Mouse (Mus musculus) cortical plate, adult 2 months (tissue): ENCODE measurements around the gene Aagab. TPM values are rescaled to one million over a fixed set of nuclear protein-coding genes. Genes with fewer than 3 reads are reported as not detected.

Source experiments
- H3K27ac ChIP-seq: fragments of 200-500 bp; 2 replicates; pipeline ENCODE4 v1.5.1; 2012; ENCODE audit warnings: low read length, control low read depth, inconsistent platforms; ENCODE audit not compliant: insufficient read depth
- H3K4me1 ChIP-seq: fragments of 200-500 bp; 2 replicates; pipeline ENCODE4 v1.6.1; 2011; ENCODE audit warnings: low read length; ENCODE audit not compliant: control insufficient read depth, insufficient read depth
- H3K4me3 ChIP-seq: fragments of 200-500 bp; 2 replicates; pipeline ENCODE4 v1.5.1; 2011; ENCODE audit warnings: mild to moderate bottlenecking, low read length, control low read depth; ENCODE audit not compliant: insufficient read depth
- CTCF ChIP-seq: fragments of 200-500 bp; IDR thresholded peaks from 2 replicates; pipeline ENCODE4 v1.5.1; 2011; ENCODE audit warnings: mild to moderate bottlenecking, control low read depth, low read length; ENCODE audit not compliant: insufficient read depth; ENCODE audit errors: extremely low read depth
- POLR2A ChIP-seq: fragments of 200-500 bp; IDR thresholded peaks from 2 replicates; pipeline ENCODE4 v1.6.1; 2011; ENCODE audit warnings: mild to moderate bottlenecking, low read length, control low read depth; ENCODE audit not compliant: insufficient read depth; ENCODE audit errors: extremely low read depth
- polyA plus RNA-seq: library from polyadenylated mRNA; depleted of rRNA; stranded (reverse); fragments of >200 nt; gene quantifications from 2 replicates; pipeline ENCODE4 v1.2.3, GENCODE M21; 2012

The Aagab gene
- polyA plus RNA-seq, 1 experiment: 30.7 TPM

DNA sequence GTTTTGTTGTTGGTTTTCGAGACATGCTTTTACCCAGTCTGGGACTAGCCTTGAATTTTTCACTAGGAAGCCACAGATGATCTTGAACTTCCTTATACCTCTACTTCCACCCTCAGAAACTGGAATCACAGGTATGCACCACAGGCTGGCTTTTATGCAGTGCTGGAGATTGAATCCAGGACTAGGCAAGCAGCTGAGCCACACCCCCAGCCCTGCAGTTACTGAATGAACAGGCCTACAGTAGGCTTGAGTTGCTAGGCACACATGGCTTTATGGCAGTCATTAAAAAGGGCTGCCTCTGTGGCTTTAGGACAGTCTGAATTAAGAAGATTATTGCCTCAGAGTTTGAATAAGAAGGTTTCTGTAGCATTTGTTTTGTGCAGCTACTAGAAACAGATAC, 7.4 kb upstream of the Aagab start:
- no peak for TF ChIP-seq CTCF
- TF ChIP-seq POLR2A: no peak
- Histone ChIP-seq H3K4me1 (no peaks in the 10 kb centered on the region; the same call in 1 of the 2 replicates), H3K4me3 (no peak overlapping the region), H3K27ac (no peak overlapping the region)

- Histone ChIP-seq H3K27ac (no peak overlapping the region), H3K4me1 (no peaks in the 10 kb centered on the region; the same call in 1 of the 2 replicates), H3K4me3 (no peak overlapping the region)
- TF ChIP-seq POLR2A (no peak), CTCF (no peak)
Measured at GRCm38 (mm10) chr9:63595652-63596051, 6.8 kb upstream of the Aagab start.

- Histone ChIP-seq H3K4me1 (no peaks in the 10 kb centered on the region; the same call in 1 of the 2 replicates), H3K4me3 (no peak overlapping the region), H3K27ac (no peak overlapping the region)
- TF ChIP-seq POLR2A: no peak
- no peak for TF ChIP-seq CTCF
Measured at GRCm38 (mm10) chr9:63596660-63597059, 5.8 kb upstream of the Aagab start.

- no peak overlapping the region for H3K27ac ChIP-seq
- peak overlapping the region; percentile 17 for H3K4me3 ChIP-seq
- TF ChIP-seq POLR2A (no peak), CTCF (no peak)
- H3K4me1 ChIP-seq: peaks cover 4% of the 10 kb centered on the region
Measured at GRCm38 (mm10) chr9:63603849-63604248, 1.4 kb downstream of the Aagab start.

- H3K4me1 ChIP-seq: peaks cover 5% of the 10 kb centered on the region
- no peak overlapping the region for H3K27ac ChIP-seq
Measured at GRCm38 (mm10) chr9:63606594-63606993, 4.1 kb downstream of the Aagab start.

DNA sequence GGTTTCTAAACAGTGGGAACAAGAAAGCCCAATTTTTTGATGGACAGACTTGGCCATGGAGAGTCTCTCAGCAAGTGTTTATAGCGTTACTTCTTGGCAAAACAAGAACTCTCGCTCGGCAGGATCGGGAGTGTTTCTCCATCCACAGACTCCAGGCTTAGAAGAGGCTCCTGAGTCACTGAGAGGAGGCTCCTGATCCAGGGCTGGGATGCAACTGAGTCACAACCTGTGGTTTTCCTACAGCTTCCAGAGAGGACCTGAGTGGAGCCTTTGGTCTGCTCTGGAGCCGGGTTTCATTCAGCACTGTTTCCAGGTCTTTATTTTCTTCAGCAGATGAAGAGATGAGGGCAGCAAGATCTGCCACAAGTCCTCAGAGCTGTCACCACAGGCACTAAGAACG, 5.5 kb downstream of the Aagab start:
- H3K4me3 ChIP-seq: no peak overlapping the region
- H3K27ac ChIP-seq: no peak overlapping the region
- TF ChIP-seq POLR2A (no peak), CTCF (no peak)
- peaks cover 11% of the 10 kb centered on the region for H3K4me1 ChIP-seq

More at GRCm38 (mm10) chr9:63606594-63606993, 4.1 kb downstream of the Aagab start:
- H3K4me3 ChIP-seq: no peak overlapping the region
- no peak for TF ChIP-seq POLR2A
- no peak for TF ChIP-seq CTCF

- Histone ChIP-seq H3K4me3 (no peak overlapping the region), H3K4me1 (peaks cover 12% of the 10 kb centered on the region)
- TF ChIP-seq CTCF (no peak), POLR2A (no peak)
Measured at GRCm38 (mm10) chr9:63609246-63609645, 6.8 kb downstream of the Aagab start.

GRCm38 (mm10) chr9:63609776-63610175, 7.3 kb downstream of the Aagab start:
- TF ChIP-seq POLR2A: no peak
- TF ChIP-seq CTCF: no peak
- H3K4me3 ChIP-seq: no peak overlapping the region

More at GRCm38 (mm10) chr9:63609246-63609645, 6.8 kb downstream of the Aagab start:
- no peak overlapping the region for H3K27ac ChIP-seq

GRCm38 (mm10) chr9:63610231-63610630, 7.8 kb downstream of the Aagab start:
- TF ChIP-seq CTCF (no peak), POLR2A (no peak)
- Histone ChIP-seq H3K4me3 (no peak overlapping the region), H3K4me1 (peaks cover 13% of the 10 kb centered on the region), H3K27ac (no peak overlapping the region)

More at GRCm38 (mm10) chr9:63609776-63610175, 7.3 kb downstream of the Aagab start:
- no peak overlapping the region for H3K27ac ChIP-seq
- H3K4me1 ChIP-seq: peaks cover 13% of the 10 kb centered on the region

DNA sequence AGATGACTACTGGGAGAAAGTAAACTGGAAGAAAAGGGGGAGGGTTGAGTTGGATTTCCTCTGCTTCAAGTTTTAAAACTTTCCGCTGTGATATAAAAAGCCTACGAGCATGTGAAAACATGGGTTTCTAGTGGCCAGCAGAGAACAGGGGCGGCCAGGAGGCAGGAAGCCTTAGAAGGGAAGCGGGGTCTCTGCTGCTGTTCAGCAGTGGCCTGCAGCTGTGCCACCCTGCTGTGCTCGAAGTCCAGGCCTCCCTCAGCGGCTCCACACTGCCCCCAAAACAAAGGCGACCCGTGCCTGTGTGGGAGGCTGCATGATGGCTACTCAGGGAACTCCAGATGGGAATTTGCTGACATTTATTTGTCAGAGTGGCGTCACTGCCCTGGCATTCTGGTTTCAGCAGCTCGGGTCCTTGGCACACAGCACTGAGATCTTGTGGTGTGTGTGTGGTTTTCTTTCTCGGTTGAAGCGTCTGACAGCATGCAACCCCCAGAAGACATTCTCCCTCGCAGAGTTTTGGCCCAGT, 8.4 kb downstream of the Aagab start:
- H3K27ac ChIP-seq: no peak overlapping the region
- TF ChIP-seq CTCF (no peak), POLR2A (no peak)
- no peak overlapping the region for H3K4me3 ChIP-seq
- H3K4me1 ChIP-seq: peaks cover 13% of the 10 kb centered on the region
